Mouse (Mus musculus): ENCODE data around the gene Prrt2.

Gene Prrt2

DNA sequence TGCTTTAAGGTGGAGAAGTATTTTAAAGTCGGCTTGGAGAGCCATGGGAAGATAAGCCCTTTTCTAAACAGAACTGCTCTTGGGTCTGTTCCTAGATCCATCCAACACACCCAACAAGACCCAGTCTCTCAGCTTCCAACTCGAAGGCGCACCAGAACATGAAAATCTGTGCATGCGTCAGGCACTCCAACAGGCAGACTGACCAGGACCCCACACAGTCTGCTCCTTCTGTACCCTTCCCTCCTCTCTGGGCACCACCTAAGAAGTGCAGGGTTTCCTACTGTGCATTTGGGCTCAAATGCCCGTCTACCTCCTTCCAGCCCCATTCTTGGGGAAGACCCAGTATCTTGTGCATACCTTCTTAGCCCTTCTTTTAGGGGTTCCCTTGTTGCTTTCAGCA, 520 bp downstream of the Prrt2 start:
- no peak for ATAC-seq (ENCODE audit: insufficient number of reproducible peaks, low FRiP score, low TSS enrichment)

DNA sequence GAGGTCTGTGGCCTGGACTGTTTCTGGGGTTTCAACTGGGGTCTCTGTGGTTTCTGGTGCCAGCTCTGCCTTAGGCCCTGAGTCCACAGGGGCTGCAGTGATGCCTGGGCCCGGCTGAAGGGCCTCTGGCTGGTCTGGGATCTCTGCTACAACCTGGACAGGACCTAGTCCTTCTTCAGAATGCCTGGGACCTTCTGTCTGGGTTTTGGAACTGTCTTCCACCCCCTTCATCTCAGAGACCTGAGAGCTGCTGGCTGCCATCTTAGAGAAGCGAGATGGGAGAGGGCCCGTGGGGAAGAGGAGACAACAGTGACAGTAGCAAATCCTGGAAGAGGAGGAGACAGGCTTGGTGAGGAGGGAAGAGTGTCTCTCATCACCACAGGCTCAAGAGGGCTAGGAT, 980 bp downstream of the Prrt2 start:
- no peak for ATAC-seq (ENCODE audit: insufficient number of reproducible peaks, low FRiP score, low TSS enrichment)

- no peak for ATAC-seq (ENCODE audit: insufficient number of reproducible peaks, low FRiP score, low TSS enrichment)
These were observed 1.6 kb downstream of the Prrt2 start for GRCm38 (mm10) chr7:127019306-127019960.

DNA sequence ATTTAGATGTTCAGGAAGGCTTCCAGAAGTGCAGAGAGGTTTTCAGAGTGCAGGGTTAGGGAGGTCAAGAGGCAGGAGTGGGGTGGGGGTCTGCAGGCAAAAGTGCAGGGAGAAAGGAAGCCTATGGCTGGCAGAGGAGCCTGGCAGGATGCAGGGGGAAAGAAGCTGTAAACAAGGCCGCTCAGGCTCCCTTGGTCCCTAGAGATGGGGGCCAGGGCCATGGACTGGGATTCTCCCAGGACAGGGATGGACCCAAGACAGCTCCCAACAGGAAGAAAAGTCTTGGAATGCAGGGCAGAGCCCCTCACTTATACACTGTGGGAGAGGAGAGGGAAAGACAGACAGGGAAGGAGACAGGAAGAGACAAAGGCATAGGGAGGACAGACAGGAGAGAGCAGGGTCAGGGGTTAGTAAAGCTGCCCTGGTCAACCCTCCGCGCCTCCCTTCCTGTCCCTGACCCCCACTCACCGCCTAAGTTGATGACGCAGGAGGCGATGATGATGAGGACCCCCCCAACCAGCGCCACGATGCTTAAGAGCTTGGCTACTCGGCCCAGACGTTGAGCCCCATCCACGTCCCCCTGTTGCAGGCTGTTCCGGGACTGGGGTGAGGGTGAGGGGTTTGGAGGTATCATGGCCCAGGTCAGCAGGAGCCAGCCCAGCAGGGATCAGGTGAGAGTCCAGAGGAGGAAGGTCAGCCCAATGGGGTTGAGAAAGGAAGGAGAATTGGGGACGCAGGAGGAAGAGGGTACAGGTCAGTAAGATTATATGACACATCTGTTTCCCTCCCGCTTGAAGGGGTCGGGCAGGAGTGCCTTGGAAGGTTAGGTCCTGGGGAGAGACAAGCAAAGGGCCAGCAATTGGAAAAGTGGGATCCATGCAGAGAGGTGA, 2.4 kb downstream of the Prrt2 start:
- no peak for ATAC-seq (ENCODE audit: insufficient number of reproducible peaks, low FRiP score, low TSS enrichment)

DNA sequence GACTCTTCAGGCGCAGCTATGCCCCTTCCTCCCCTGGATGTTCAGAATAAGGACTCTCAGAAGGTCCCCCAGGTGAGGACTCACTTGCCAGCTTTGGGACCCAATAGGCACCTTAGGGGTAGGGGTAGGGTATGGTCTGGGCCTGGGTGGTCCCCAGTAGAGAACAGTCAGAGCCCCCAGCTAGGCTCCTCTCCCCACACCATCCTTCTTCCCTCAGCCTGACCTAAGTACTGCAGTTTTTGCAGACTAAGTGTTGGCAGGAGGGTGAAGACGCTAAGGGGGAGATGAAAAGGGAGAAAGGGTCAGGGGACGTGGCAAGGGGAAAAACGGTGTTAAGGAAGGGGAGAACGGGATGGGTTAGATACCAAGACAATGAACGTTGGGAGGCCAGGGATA, 3.1 kb downstream of the Prrt2 start:
- no peak for ATAC-seq (ENCODE audit: insufficient number of reproducible peaks, low FRiP score, low TSS enrichment)

DNA sequence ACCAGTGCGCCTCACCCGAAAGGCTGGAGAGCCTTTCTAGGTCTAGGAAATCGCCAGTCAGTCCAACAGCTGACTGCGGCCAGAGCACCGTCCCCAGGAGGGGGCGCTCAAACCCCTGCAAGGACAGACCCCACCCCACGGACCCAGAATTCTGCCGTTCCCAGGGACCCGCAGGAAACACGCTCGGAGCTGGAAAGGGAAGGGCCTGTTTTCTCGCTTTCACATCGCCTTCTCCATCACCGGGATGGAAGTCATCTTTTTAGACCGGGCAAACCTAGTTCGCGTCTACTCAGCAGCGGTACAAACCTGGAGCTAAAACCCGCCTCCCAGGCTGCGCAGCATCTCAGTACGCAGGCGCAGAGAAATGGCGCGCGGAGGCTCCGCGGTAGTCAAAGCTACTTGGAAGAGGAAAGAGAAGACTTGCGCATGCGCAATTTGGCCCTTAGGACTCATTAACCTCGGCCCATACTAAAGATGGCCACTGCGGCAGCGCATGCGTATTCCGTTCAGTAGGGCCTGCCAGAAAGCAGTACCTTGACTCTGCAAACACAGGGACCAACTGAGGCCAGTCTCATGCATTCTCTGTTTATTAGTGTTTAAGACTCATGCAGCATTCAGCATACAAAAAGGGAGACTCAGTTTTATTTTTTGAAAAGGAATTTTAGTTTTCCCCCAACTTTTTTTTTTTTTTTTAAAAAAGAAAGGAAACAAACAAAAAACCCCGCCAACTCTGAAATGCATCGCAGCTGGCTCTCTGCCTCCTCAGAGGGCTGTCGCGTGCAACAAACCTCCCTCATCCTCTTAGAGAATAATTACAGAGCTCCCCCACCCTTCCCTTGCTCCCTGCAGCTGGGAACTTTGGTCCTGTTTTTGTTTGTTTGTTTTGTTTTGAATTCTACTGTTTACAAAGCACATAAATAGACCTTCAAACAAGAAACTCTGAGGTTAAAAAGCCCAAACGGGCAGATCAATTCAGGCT, 3.8 kb downstream of the Prrt2 start, which contains the start of gene Pagr1a:
TSS of gene Pagr1a (minus strand) at position 382 of the 979 bp plus-strand sequence.
- peak; percentile 28; the same call in 1 of the 2 replicates for ATAC-seq (ENCODE audit: insufficient number of reproducible peaks, low FRiP score, low TSS enrichment)

- peak; percentile 15 for ATAC-seq (ENCODE audit: insufficient number of reproducible peaks, low FRiP score, low TSS enrichment)
These were observed 4.5 kb downstream of the Prrt2 start for GRCm38 (mm10) chr7:127016486-127016938.

DNA sequence TGATC, 4.7 kb downstream of the Prrt2 start, which contains the start of gene Pagr1b:
TSS of gene Pagr1b (minus strand) at position 4 of the 5 bp plus-strand sequence.
- no peak for ATAC-seq (ENCODE audit: insufficient number of reproducible peaks, low FRiP score, low TSS enrichment)

GRCm38 (mm10) chr7:127016081-127016480, 4.9 kb downstream of the Prrt2 start:
- ATAC-seq (ENCODE audit: insufficient number of reproducible peaks, low FRiP score, low TSS enrichment) = peak; percentile 16; the same call in 1 of the 2 replicates

DNA sequence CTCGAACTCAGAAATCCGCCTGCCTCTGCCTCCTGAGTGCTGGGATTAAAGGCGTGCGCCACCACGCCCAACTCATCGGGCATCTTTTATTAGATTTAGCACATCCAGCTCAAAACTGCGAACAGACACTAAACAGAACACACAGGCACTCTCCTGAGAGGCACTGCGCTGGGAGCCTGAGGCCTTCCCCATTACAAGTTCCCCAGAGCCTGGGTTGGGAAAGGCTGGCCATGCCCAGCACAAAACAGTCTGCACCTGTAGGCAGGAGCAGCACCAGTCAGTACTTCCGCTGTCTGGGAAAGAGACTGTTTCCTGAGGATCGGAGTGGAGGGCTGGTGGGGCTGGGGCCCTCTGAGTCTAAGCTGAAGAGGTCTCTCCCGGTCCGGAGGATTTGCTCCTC, 6.0 kb downstream of the Prrt2 start:
- no peak for ATAC-seq (ENCODE audit: insufficient number of reproducible peaks, low FRiP score, low TSS enrichment)

GRCm38 (mm10) chr7:127014320-127014719, 6.7 kb downstream of the Prrt2 start, which contains the start of gene Mvp:
Mvp (minus strand) TSS chr7:127014621.
- no peak for ATAC-seq (ENCODE audit: insufficient number of reproducible peaks, low FRiP score, low TSS enrichment)

GRCm38 (mm10) chr7:127013385-127013784, 7.6 kb downstream of the Prrt2 start:
- no peak for ATAC-seq (ENCODE audit: insufficient number of reproducible peaks, low FRiP score, low TSS enrichment)

DNA sequence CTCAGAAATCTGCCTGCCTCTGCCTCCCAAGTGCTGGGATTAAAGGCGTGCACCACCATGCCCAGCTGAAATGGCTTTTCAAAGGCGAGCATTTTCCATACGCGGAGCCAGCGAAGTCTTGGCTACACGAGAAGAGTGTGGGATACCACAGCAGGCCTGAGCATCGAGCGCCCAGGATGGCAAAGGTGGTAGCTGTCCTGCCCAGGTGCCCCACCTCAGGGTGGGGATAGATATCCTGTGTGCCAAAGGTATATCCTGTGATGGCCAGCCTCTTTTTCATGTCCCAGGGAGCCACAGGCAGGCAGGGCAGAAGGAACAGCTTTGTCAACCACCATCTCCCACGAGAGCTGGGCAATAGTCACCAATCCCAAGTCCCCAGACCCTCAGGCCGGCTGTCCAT, 8.2 kb downstream of the Prrt2 start:
- ATAC-seq (ENCODE audit: insufficient number of reproducible peaks, low FRiP score, low TSS enrichment) = no peak

GRCm38 (mm10) chr7:127012374-127012773, 8.6 kb downstream of the Prrt2 start:
- ATAC-seq (ENCODE audit: insufficient number of reproducible peaks, low FRiP score, low TSS enrichment) = no peak

DNA sequence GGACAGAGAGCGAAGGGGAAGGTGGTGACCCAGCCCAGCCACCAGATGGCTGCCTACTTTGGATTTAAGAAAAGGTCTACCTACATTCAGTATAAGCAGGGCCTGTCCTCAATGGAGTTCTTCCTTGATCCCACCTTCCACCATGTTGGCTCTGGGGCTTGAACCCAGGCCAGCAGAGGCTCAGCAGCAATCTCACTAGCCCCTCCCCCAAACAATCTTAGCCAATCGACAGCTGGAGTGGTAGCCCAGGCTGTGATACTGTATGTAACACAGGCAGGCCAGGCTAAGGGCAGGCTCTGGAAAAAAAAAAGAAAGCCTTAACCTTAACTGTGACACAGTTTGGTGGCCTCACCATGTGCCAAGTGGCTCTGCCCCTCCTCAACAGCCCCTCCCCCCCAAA, 9.3 kb downstream of the Prrt2 start:
- ATAC-seq (ENCODE audit: insufficient number of reproducible peaks, low FRiP score, low TSS enrichment) = no peak

GRCm38 (mm10) chr7:127011051-127011450, 10.0 kb downstream of the Prrt2 start:
- no peak for ATAC-seq (ENCODE audit: insufficient number of reproducible peaks, low FRiP score, low TSS enrichment)

DNA sequence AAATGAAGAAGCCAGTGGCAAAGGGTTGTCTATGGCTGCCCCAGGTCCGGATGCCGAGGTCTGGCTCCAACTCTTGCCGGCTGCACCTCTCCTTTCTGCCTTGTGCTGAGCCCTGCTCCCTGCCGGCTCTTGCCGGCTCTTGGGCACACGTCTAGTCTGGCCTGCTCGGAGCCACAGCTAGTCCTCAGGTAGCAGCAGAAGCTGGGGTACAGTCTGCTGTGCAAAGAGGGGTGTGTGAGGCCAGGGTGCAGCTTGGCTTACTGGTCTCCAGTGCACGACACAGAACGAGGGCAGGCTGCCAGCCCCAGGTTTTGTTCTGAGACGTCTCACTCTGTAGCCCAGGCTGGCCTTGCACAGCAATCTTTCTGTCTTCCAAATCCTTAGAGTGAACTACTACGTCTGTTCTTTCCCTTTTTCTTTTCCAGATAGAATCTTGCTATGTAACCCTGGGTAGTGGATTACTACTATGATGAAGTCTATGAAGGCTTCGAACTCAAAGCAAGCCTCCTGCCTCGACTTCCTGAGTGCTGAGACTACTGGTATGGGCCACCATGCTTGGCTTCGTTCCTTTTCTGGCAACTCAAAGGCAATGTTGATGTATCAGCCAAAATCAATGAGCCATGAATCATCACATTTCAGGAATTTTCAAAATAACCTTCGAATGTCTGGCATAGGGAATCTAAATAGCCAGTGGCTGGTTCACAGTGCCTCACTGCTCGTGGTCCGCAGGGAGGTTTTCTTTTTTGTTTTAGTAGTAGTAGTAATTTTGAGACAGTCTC, 11.5 kb downstream of the Prrt2 start:
- peak; percentile 16; the same call in 1 of the 2 replicates for ATAC-seq (ENCODE audit: insufficient number of reproducible peaks, low FRiP score, low TSS enrichment)

GRCm38 (mm10) chr7:127008239-127009019, 12.6 kb downstream of the Prrt2 start:
- peak; percentile 87 for ATAC-seq (ENCODE audit: insufficient number of reproducible peaks, low FRiP score, low TSS enrichment)

GRCm38 (mm10) chr7:127007313-127008024, 13.5 kb downstream of the Prrt2 start:
- no peak for ATAC-seq (ENCODE audit: insufficient number of reproducible peaks, low FRiP score, low TSS enrichment)

All from cerebellum, adult (tissue).